Mouse (Mus musculus): ENCODE measurements at regions not wholly inside any gene's neighbourhood (a gene's known extent, or its start where the extent isn't known, plus 50 kb on each side); places are given as distances from the start of the nearest gene placed in this dataset.
"Not testable (repeated sequence)": the region's sequence is repeated elsewhere in the genome, so short reads cannot be mapped to it uniquely, and the experiment has no call there.

GRCm38 (mm10) chr19:35761750-35762149 is 295.6 kb downstream of the Htr7 start:
- not testable (repeated sequence) for TF ChIP-seq CTCF (IDR thresholded peaks at IDR 0.05; ENCODE audit: borderline replicate concordance, insufficient read depth, low read length); POLR2A (IDR thresholded peaks at IDR 0.05; ENCODE audit: low read depth, low read length)

All from embryonic fibroblast, embryonic 13.5 days (primary cell).